Mouse (Mus musculus) forebrain, postnatal 0 days (tissue): Measurements from ENCODE around the gene Map3k4. TPM values are rescaled to one million over a fixed set of nuclear protein-coding genes. Genes with fewer than 3 reads are reported as not detected.
A peak's percentile ranks its signal among the peaks of the same experiment; 100 is the strongest.
"Not testable (repeated sequence)": the region's sequence is repeated elsewhere in the genome, so short reads cannot be mapped to it uniquely, and the experiment has no call there.

ENCODE experiments used
- ATAC-seq: fragments of 200-750 bp; cut with Nextera tagmentation; 2 replicates; pipeline ENCODE4 v1.8.0; 2017; ENCODE audit warnings: mild to moderate bottlenecking, moderate library complexity
- DNase-seq: peaks from one replicate; pipeline ENCODE4 v3.0.0-alpha.2; 2015
- H3K27ac ChIP-seq: fragments of 300-500 bp; sonication (generic); 2 replicates; pipeline ENCODE4 v1.5.1; 2014; ENCODE audit warnings: low read depth, mild to moderate bottlenecking, antibody characterized with exemption, low read length, moderate library complexity, mixed read lengths
- H3K27me3 ChIP-seq: fragments of 300-500 bp; sonication (generic); 2 replicates; pipeline ENCODE4 v1.6.1; 2014; ENCODE audit warnings: mild to moderate bottlenecking, low read length, mixed read lengths; ENCODE audit not compliant: insufficient read depth
- H3K36me3 ChIP-seq: fragments of 300-500 bp; sonication (generic); 2 replicates; pipeline ENCODE4 v1.6.1; 2014; ENCODE audit warnings: mild to moderate bottlenecking, moderate library complexity; ENCODE audit not compliant: insufficient read depth
- H3K4me1 ChIP-seq: fragments of 300-500 bp; sonication (generic); 2 replicates; pipeline ENCODE4 v1.6.1; 2014; ENCODE audit warnings: antibody characterized with exemption; ENCODE audit not compliant: insufficient read depth
- H3K4me2 ChIP-seq: fragments of 300-500 bp; sonication (generic); 2 replicates; pipeline ENCODE4 v1.6.1; 2014; ENCODE audit warnings: low read depth, mild to moderate bottlenecking, moderate library complexity
- H3K4me3 ChIP-seq: fragments of 300-500 bp; sonication (generic); 2 replicates; pipeline ENCODE4 v1.5.1; 2014; ENCODE audit warnings: low read depth, low read length, mixed read lengths
- H3K9ac ChIP-seq: fragments of 300-500 bp; sonication (generic); 2 replicates; pipeline ENCODE4 v1.6.1; 2014; ENCODE audit warnings: mild to moderate bottlenecking
- H3K9me3 ChIP-seq: fragments of 300-500 bp; sonication (generic); 2 replicates; pipeline ENCODE4 v1.6.1; 2016; ENCODE audit warnings: low read length
- CTCF ChIP-seq: sonication (generic); IDR thresholded peaks from 2 replicates; pipeline ENCODE4 v1.5.1; 2016; ENCODE audit warnings: antibody characterized with exemption, control low read depth, low read depth
- WGBS: fragments of 180-500 bp; shearing (Covaris S2); extraction: QIAGEN DNeasy Blood & Tissue Kit; methylation state at CpG from one replicate; pipeline ENCODE4 v1.1.7; 2014; 5-methylcytosine and 5-hydroxymethylcytosine counted together
- polyA plus RNA-seq: library from polyadenylated mRNA; unstranded; fragments of >200 nt; fragmentation: Nextera tagmentation; extraction: Ambion mirVana; gene quantifications from 2 replicates; pipeline ENCODE4 v1.2.1, GENCODE M21; 2015
- total RNA-seq: library from RNA; depleted of rRNA; stranded (reverse); fragments of >200 nt; gene quantifications from 2 replicates; pipeline ENCODE4 v1.2.3, GENCODE M21; 2014

Gene Map3k4
- total and polyA plus RNA-seq, 2 experiments from 2014 or later = 35.1 to 35.3 TPM

DNA sequence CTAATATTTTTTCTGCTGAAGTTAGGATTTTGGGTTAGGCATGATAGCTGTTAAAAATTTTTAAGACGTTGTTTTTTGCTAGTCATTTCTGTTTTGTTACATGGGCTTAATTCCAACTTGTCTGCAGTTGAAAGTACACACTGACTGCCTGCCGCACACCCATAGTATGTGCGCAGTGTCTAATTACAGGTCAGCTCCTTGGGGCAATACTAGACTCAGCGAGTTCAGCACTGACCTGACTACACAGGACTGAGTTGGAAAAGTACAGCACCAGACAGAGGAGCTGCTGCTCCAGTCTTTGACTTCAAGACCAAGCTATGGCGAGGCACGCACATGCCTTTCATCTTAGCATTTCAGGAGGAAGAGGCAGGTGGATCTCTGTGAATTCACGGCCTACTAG is 24.2 kb downstream of the Map3k4 start:
- no peaks in the 10 kb centered on the region for H3K27me3 ChIP-seq
- H3K4me1 ChIP-seq = peaks cover 11% of the 10 kb centered on the region; the same call in 1 of the 2 replicates
- H3K9me3 ChIP-seq = no peaks in the 10 kb centered on the region
- H3K4me2 ChIP-seq = no peak overlapping the region
- no peak overlapping the region for H3K27ac ChIP-seq
- no peak for ATAC-seq
- H3K36me3 ChIP-seq = no peaks in the 10 kb centered on the region
- no peak for TF ChIP-seq CTCF
- H3K9ac ChIP-seq = no peak overlapping the region
- H3K4me3 ChIP-seq = no peak overlapping the region
- 88% methylated on average over 7 of the region's 7 CpGs for WGBS
- DNase-seq = no peak

- DNase-seq = no peak
- H3K9ac ChIP-seq = no peak overlapping the region
- no peak overlapping the region for H3K4me3 ChIP-seq
- ATAC-seq = no peak
- no peak overlapping the region for H3K4me2 ChIP-seq
- H3K27ac ChIP-seq = no peak overlapping the region
- TF ChIP-seq CTCF = no peak
- H3K27me3 ChIP-seq = no peaks in the 10 kb centered on the region
- 60% methylated on average over 6 of the region's 6 CpGs for WGBS
- H3K36me3 ChIP-seq = no peaks in the 10 kb centered on the region
- no peaks in the 10 kb centered on the region for H3K9me3 ChIP-seq
- peaks cover 11% of the 10 kb centered on the region; the same call in 1 of the 2 replicates for H3K4me1 ChIP-seq
Observed at GRCm38 (mm10) chr17:12293571-12293970, 25.0 kb downstream of the Map3k4 start.

DNA sequence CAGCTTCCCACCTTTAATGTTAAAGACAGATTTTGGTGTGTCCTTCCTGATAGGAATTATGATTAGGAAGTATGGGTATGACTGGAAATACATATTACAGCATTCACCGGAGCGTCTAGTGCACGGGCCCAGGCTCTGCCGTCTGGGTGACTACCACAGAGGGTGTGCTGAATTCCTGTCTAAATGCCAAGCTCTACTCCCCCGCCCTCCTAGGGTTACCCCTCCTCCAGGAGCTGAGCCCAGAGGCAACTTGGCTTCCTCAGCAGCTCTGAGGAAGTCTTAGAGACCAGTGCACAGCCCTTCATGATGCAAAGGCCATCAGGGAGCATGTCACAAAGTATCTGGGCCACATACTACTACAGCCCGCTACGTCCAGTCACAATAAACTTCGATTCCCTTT is 25.7 kb downstream of the Map3k4 start:
- no peak for TF ChIP-seq CTCF
- Histone ChIP-seq H3K4me2 (no peak overlapping the region), H3K27ac (no peak overlapping the region), H3K36me3 (no peaks in the 10 kb centered on the region), H3K9ac (no peak overlapping the region), H3K9me3 (no peaks in the 10 kb centered on the region), H3K4me3 (no peak overlapping the region), H3K4me1 (peaks cover 11% of the 10 kb centered on the region; the same call in 1 of the 2 replicates), H3K27me3 (no peaks in the 10 kb centered on the region)
- ATAC-seq = no peak
- no peak for DNase-seq
- WGBS = 63% methylated on average over 8 of the region's 8 CpGs

GRCm38 (mm10) chr17:12292356-12292755 is 26.2 kb downstream of the Map3k4 start:
- ATAC-seq (no peak), DNase-seq (no peak)
- TF ChIP-seq CTCF = no peak
- peaks cover 11% of the 10 kb centered on the region; the same call in 1 of the 2 replicates for H3K4me1 ChIP-seq
- H3K9ac ChIP-seq = no peak overlapping the region
- H3K4me2 ChIP-seq = no peak overlapping the region
- no peaks in the 10 kb centered on the region for H3K27me3 ChIP-seq
- no peaks in the 10 kb centered on the region for H3K36me3 ChIP-seq
- 97% methylated on average over 1 of the region's 1 CpGs for WGBS
- no peak overlapping the region for H3K4me3 ChIP-seq
- no peak overlapping the region for H3K27ac ChIP-seq
- H3K9me3 ChIP-seq = no peaks in the 10 kb centered on the region

DNA sequence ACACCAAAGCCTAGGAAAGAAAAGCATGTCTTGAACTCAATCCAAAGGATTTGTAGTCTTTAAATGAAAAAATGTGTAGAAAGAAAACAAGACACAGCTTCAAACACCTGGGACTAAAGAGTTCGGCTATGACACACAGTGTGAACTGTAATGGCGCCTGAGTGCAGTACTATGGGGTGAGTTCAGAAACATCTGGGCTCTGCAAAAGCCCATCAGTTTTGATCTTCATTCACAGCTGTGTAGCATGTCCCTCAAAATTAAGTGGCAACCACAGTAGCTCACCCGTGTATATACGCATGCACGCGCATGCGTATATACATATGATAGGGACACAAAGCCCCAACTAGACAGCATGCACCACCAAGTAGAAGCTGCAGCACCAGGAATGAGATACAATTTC is 27.4 kb downstream of the Map3k4 start:
- H3K9me3 ChIP-seq = no peaks in the 10 kb centered on the region
- H3K9ac ChIP-seq = no peak overlapping the region
- DNase-seq = no peak
- H3K36me3 ChIP-seq = no peaks in the 10 kb centered on the region
- no peak for TF ChIP-seq CTCF
- H3K27me3 ChIP-seq = no peaks in the 10 kb centered on the region
- peak overlapping the region; percentile 75 for H3K27ac ChIP-seq
- 65% methylated on average over 7 of the region's 7 CpGs for WGBS
- 0 out of 2 replicates have a peak overlapping the region, but pooled peaks have one; percentile 7 for H3K4me2 ChIP-seq
- no peak overlapping the region for H3K4me3 ChIP-seq
- ATAC-seq = peak; percentile 63
- H3K4me1 ChIP-seq = peaks cover 11% of the 10 kb centered on the region; the same call in 1 of the 2 replicates

DNA sequence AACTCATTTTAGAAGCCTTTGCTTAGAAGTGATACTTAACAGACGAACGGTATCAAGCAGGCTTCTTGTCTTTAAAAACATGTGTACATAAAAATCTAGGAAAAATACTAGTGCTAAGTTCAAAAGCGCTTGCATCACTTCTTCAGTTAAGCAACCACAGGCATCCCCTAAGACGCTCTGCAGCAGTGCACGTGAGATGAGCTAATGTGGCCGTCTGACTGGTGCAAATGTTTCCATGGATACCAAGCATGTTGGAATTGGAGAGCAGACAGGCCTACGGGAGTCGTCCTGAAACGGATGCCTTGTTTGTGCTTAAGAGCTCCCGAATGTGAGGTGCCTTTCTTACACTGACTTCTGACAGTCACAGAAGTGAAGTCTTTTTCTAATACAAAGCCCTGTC is 27.9 kb downstream of the Map3k4 start:
- Histone ChIP-seq H3K4me3 (no peak overlapping the region), H3K9ac (no peak overlapping the region), H3K27ac (peak overlapping the region; percentile 75), H3K27me3 (no peaks in the 10 kb centered on the region), H3K36me3 (no peaks in the 10 kb centered on the region), H3K4me1 (peaks cover 11% of the 10 kb centered on the region; the same call in 1 of the 2 replicates), H3K9me3 (no peaks in the 10 kb centered on the region), H3K4me2 (0 out of 2 replicates have a peak overlapping the region, but pooled peaks have one; percentile 7)
- DNase-seq (peak; percentile 86), ATAC-seq (peak; percentile 98)
- 17% methylated on average over 10 of the region's 10 CpGs for WGBS
- TF ChIP-seq CTCF = no peak

- 55% methylated on average over 1 of the region's 1 CpGs for WGBS
- Histone ChIP-seq H3K4me1 (peaks cover 11% of the 10 kb centered on the region; the same call in 1 of the 2 replicates), H3K27ac (0 out of 2 replicates have a peak overlapping the region, but pooled peaks have one; percentile 4)
- H3K9ac ChIP-seq, ATAC-seq, H3K4me2 ChIP-seq, H3K36me3 ChIP-seq, H3K27me3 ChIP-seq, DNase-seq, H3K9me3 ChIP-seq, H3K4me3 ChIP-seq: not testable (repeated sequence)
Observed at GRCm38 (mm10) chr17:12289836-12290235, 28.8 kb downstream of the Map3k4 start.

DNA sequence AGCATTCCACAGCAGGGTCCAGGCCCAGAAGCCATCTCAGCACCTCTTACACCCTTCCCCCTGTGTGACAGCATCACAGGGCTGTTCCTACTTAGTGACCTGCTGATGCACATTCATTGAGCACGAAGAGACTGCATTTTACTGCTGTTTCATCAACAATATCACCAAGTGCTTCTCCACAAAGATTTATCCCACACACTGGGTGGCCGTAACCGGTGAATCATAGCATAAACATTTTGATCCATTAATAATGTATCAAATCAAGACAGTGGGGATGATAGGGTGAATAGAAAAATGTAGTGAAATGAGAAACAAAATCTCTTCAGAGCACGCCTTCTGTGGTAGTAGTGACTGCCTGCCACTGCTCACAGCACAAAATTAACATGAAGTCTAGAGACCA is 29.7 kb downstream of the Map3k4 start:
- ATAC-seq (no peak), DNase-seq (no peak)
- WGBS = 86% methylated on average over 4 of the region's 4 CpGs
- no peaks in the 10 kb centered on the region for H3K36me3 ChIP-seq
- peaks cover 11% of the 10 kb centered on the region; the same call in 1 of the 2 replicates for H3K4me1 ChIP-seq
- no peak overlapping the region for H3K4me3 ChIP-seq
- TF ChIP-seq CTCF = no peak
- no peaks in the 10 kb centered on the region for H3K27me3 ChIP-seq
- no peak overlapping the region for H3K27ac ChIP-seq
- no peak overlapping the region for H3K4me2 ChIP-seq
- H3K9ac ChIP-seq = no peak overlapping the region
- H3K9me3 ChIP-seq = no peaks in the 10 kb centered on the region
